ENCODE assay signal across 8 mouse cellular contexts in the genomic region with DNA sequence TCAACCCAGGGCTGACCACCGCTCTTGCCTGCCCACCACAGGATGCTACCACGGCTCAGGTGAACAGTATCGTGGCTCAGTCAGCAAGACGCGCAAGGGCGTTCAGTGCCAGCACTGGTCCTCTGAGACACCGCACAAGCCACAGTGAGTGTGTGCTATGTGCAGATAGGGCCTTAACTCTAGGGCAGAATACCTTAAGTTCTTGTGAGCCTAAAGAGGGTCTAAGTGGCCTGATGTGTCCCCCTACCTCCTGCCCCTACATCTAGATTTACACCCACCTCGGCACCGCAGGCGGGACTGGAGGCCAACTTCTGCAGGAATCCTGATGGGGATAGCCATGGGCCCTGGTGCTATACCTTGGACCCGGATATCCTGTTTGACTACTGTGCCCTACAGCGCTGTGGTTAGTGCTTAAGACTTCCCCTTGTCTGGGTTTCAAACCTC. TPM values are rescaled to one million over a fixed set of nuclear protein-coding genes. Genes with fewer than 3 reads are reported as not detected.
DNase-seq lines count a peak whose midpoint lies in the region; ATAC-seq and TF ChIP-seq lines count a peak whose summit lies in the region.

A gene (minus strand): TSS at position 359 of the 444 bp plus-strand sequence.

- intact Hi-C loops in heart, postnatal 10 days (cut with DNase I): no loop called here

- H3K4me1 ChIP-seq in embryonic fibroblast, embryonic 13.5 days (ENCODE audit: control insufficient read depth, insufficient read depth, low read length): no peaks in the 10 kb centered on the region
- H3K4me1 ChIP-seq in limb, embryonic 10.5 days: peaks cover 42% of the 10 kb centered on the region
- H3K4me1 ChIP-seq in neural tube, embryonic 12.5 days: peaks cover 19% of the 10 kb centered on the region

- H3K4me2 ChIP-seq in neural tube, embryonic 12.5 days (replicated peaks): peak within 1 kb of the TSS; percentile 20

- TF ChIP-seq CTCF in embryonic fibroblast, embryonic 13.5 days (IDR thresholded peaks at IDR 0.05; ENCODE audit: borderline replicate concordance, insufficient read depth, low read length): no peak

- peak; percentile 84 for ATAC-seq in CD4-positive, CD25-positive, alpha-beta regulatory T cell, adult 4 months
- no peak for ATAC-seq in neural tube, embryonic 12.5 days (ENCODE audit: low FRiP score, low read depth)

- 33% methylated on average over 12 of the region's 12 CpGs for WGBS in limb, embryonic 10.5 days
- WGBS in neural tube, embryonic 12.5 days: 34% methylated on average over 12 of the region's 12 CpGs

- H3K36me3 ChIP-seq in limb, embryonic 10.5 days: peaks cover 45% of the 10 kb centered on the region
- peaks cover 42% of the 10 kb centered on the region for H3K36me3 ChIP-seq in neural tube, embryonic 12.5 days

- no peak within 1 kb of the TSS for H3K9ac ChIP-seq in neural tube, embryonic 12.5 days

- no peak within 1 kb of the TSS for H3K27ac ChIP-seq in embryonic fibroblast, embryonic 13.5 days (ENCODE audit: insufficient read depth, low read length)
- H3K27ac ChIP-seq in limb, embryonic 10.5 days: no peak within 1 kb of the TSS
- no peak within 1 kb of the TSS for H3K27ac ChIP-seq in neural tube, embryonic 12.5 days

- TF ChIP-seq POLR2A in embryonic fibroblast, embryonic 13.5 days (IDR thresholded peaks at IDR 0.05; ENCODE audit: low read depth, low read length): no peak; the same call in 1 of the 2 replicates

- peak; percentile 36 to 41 for DNase-seq in B cell, adult 2 months
- DNase-seq in heart, postnatal 10 days: no peak
- no peak for DNase-seq in limb, embryonic 10.5 days (ENCODE audit: low spot score)
- no peak for DNase-seq in Muller cell, postnatal 12 days (ENCODE audit: inconsistent ontology term)
- DNase-seq in kidney, postnatal 14 days: no peak

- H3K9me3 ChIP-seq in limb, embryonic 10.5 days (replicated peaks): no peaks in the 10 kb centered on the region
- H3K9me3 ChIP-seq in neural tube, embryonic 12.5 days: no peaks in the 10 kb centered on the region

- peaks cover 58% of the 10 kb centered on the region for H3K27me3 ChIP-seq in limb, embryonic 10.5 days (ENCODE audit: low read depth, poor library complexity, severe bottlenecking)
- H3K27me3 ChIP-seq in neural tube, embryonic 12.5 days (replicated peaks): peaks cover 38% of the 10 kb centered on the region

- no peak within 1 kb of the TSS for H3K4me3 ChIP-seq in embryonic fibroblast, embryonic 13.5 days (ENCODE audit: insufficient read depth, low read length)
- H3K4me3 ChIP-seq in limb, embryonic 10.5 days: peak within 1 kb of the TSS; percentile 29
- no peak within 1 kb of the TSS for H3K4me3 ChIP-seq in neural tube, embryonic 12.5 days

RNA-seq across cellular contexts. Expression of the gene that starts here (rescaled TPM):
- 10 to 100 TPM; 68.1 to 87.9 TPM for polyA plus RNA-seq in CD4-positive, CD25-positive, alpha-beta regulatory T cell, adult 4 months (2017; shearing (Covaris generic))
- 26.4 and 31.4 TPM in 2 replicates for polyA plus RNA-seq in embryonic fibroblast, embryonic 13.5 days (2011; ENCODE audit: insufficient read length, low read depth, missing spikeins)
- total RNA-seq in heart, postnatal 10 days (2021): 10 to 100 TPM; 62.5 to 83.1 TPM
- 31.8 and 37.5 TPM in 2 replicates for polyA plus RNA-seq in limb, embryonic 10.5 days (2016; fragmentation: Nextera tagmentation; extraction: Ambion mirVana)
- polyA plus RNA-seq in neural tube, embryonic 12.5 days (2016; fragmentation: Nextera tagmentation; extraction: Ambion mirVana): 43.5 and 43.8 TPM in 2 replicates

Comparison
In these comparisons a context has a peak if more than half of its experiments do, and no peak if none do; other contexts are left out.
1. DNase-seq: peak in B cell, adult 2 months (2 of 2); none in heart, postnatal 10 days (0 of 2), limb, embryonic 10.5 days (single experiment), Muller cell, postnatal 12 days (single experiment) and kidney, postnatal 14 days (single experiment).